ENCODE assay signal across 11 mouse cellular contexts in the genomic region with DNA sequence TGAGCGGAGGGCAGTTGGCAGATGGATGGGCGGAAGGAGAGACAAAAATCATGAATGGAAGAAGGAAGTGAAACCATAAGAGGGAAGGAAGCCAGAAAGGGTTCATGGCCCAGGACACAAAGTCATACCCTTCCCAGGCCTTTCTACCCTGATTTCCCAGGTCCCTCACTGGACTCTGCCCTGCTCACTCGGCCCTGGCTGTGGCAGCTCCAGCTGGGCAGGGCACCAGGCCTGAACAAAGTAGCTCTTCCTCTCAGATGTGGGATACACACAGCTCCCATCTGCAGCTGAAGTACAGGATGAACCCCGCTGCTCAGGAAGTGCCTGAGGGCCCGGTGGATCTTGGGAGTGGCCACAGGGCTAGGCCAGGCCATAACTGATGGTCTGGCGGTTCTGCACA. TPM values are rescaled to one million over a fixed set of nuclear protein-coding genes. Genes with fewer than 3 reads are reported as not detected.
DNase-seq lines count a peak whose midpoint lies in the region; ATAC-seq and TF ChIP-seq lines count a peak whose summit lies in the region.
"Had no signal": no experiment of that assay in that cellular context is flagged by ENCODE, and none has a peak within 500 bp of the region (broad histone marks: within the 10 kb centered on the region; RNA-seq: fewer than 3 reads in every experiment).

No protein-coding gene starts in this region.

- TF ChIP-seq POLR2A in ES-Bruce4 (IDR thresholded peaks at IDR 0.05; ENCODE audit: insufficient read depth, low read length) = no peak

- peak overlapping the region; percentile 9; the same call in 1 of the 2 replicates for H3K9ac ChIP-seq in ES-Bruce4 (ENCODE audit: low read depth, poor library complexity, severe bottlenecking)
- no peak overlapping the region for H3K9ac ChIP-seq in intestine, postnatal 0 days (ENCODE audit: low read depth, low read length)
- H3K9ac ChIP-seq: stomach, embryonic 15.5 days had no signal

- no peaks in the 10 kb centered on the region for H3K36me3 ChIP-seq in ES-Bruce4 (ENCODE audit: control insufficient read depth, insufficient read depth, low read length, poor library complexity, severe bottlenecking)
- no peaks in the 10 kb centered on the region for H3K36me3 ChIP-seq in intestine, postnatal 0 days (ENCODE audit: control insufficient read depth, insufficient read depth)
- H3K36me3 ChIP-seq in macrophage (ENCODE audit: inconsistent target) = no peaks in the 10 kb centered on the region
- H3K36me3 ChIP-seq: stomach, embryonic 15.5 days had no signal

- peak; percentile 95 for TF ChIP-seq EP300 in ES-Bruce4 (IDR thresholded peaks at IDR 0.05; ENCODE audit: insufficient read depth, low read depth, low read length)

- peaks cover 9% of the 10 kb centered on the region for H3K4me1 ChIP-seq in ES-Bruce4 (ENCODE audit: control insufficient read depth, insufficient read depth, low read length)
- H3K4me1 ChIP-seq in intestine, postnatal 0 days (replicated peaks; ENCODE audit: control insufficient read depth, insufficient read depth, low read length) = peaks cover 14% of the 10 kb centered on the region

- DNase-seq in layer of hippocampus, adult 2 months (ENCODE audit: low spot score in 2 of 2) = no peak
- no peak for DNase-seq in layer of hippocampus, adult 18-20 months (ENCODE audit: low spot score in 2 of 2)
- no peak for DNase-seq in layer of hippocampus, adult 9-10 months (ENCODE audit: low spot score)
- no peak for DNase-seq in cerebellum, postnatal 25 days
- DNase-seq in cerebellum, postnatal 10 days = no peak
- DNase-seq: lung, adult 18-20 months had no signal

- H3K9me3 ChIP-seq in ES-Bruce4 (replicated peaks; ENCODE audit: control insufficient read depth, insufficient read depth, low read length, poor library complexity, severe bottlenecking) = no peaks in the 10 kb centered on the region
- H3K9me3 ChIP-seq in intestine, postnatal 0 days (ENCODE audit: control insufficient read depth) = no peaks in the 10 kb centered on the region
- H3K9me3 ChIP-seq: stomach, embryonic 15.5 days had no signal

- H3K4me2 ChIP-seq in intestine, postnatal 0 days (replicated peaks; ENCODE audit: low read depth) = no peak overlapping the region
- H3K4me2 ChIP-seq: stomach, embryonic 15.5 days had no signal

- H3K27me3 ChIP-seq in ES-Bruce4 (ENCODE audit: control insufficient read depth, insufficient read depth, low read length, poor library complexity, severe bottlenecking) = no peaks in the 10 kb centered on the region
- H3K27me3 ChIP-seq in intestine, postnatal 0 days (replicated peaks; ENCODE audit: control insufficient read depth, insufficient read depth, low read length) = no peaks in the 10 kb centered on the region
- H3K27me3 ChIP-seq: Patski; stomach, embryonic 15.5 days had no signal

- TF ChIP-seq CTCF in layer of hippocampus, adult 2 months (conservative IDR thresholded peaks at IDR 0.05) = no peak
- TF ChIP-seq CTCF in ES-Bruce4 (IDR thresholded peaks at IDR 0.05; ENCODE audit: low read depth, low read length) = no peak
- TF ChIP-seq CTCF in intestine, postnatal 0 days (IDR thresholded peaks at IDR 0.05; ENCODE audit: low read depth) = no peak

- 42% methylated on average over 6 of the region's 6 CpGs for WGBS in intestine, postnatal 0 days
- 8% methylated on average over 6 of the region's 6 CpGs for WGBS in macrophage (ENCODE audit: missing documents)

- H3K27ac ChIP-seq in layer of hippocampus, adult 2 months = 0 out of 2 replicates have a peak overlapping the region, but pooled peaks have one; percentile 36
- H3K27ac ChIP-seq in ES-Bruce4 (ENCODE audit: insufficient read depth, low read length) (peak overlapping the region; percentile 82), macrophage (peak overlapping the region; percentile 86)
- H3K27ac ChIP-seq in intestine, postnatal 0 days (ENCODE audit: low read depth, low read length) = no peak overlapping the region
- H3K27ac ChIP-seq: stomach, embryonic 15.5 days had no signal

- no peak overlapping the region for H3K4me3 ChIP-seq in layer of hippocampus, adult 2 months
- H3K4me3 ChIP-seq in ES-Bruce4 (ENCODE audit: low read depth, low read length) (no peak overlapping the region), macrophage (ENCODE audit: inconsistent target) (no peak overlapping the region)
- H3K4me3 ChIP-seq in intestine, postnatal 0 days (ENCODE audit: low read depth, low read length) = no peak overlapping the region
- H3K4me3 ChIP-seq: stomach, embryonic 15.5 days had no signal

- H3K79me2 ChIP-seq in macrophage (ENCODE audit: inconsistent target) = no peaks in the 10 kb centered on the region; the same call in 1 of the 2 replicates

- ATAC-seq in intestine, postnatal 0 days = peak; percentile 31; the same call in 1 of the 2 replicates
- ATAC-seq: Patski had no signal

RNA-seq across cellular contexts. Expression of a gene that starts 14.0 kb away (rescaled TPM):
- 10 to 100 TPM; 12.7 to 14.3 TPM for total RNA-seq in layer of hippocampus, adult 2 months (2021)
- 10 to 100 TPM; 12.1 to 12.9 TPM for total RNA-seq in layer of hippocampus, adult 18-20 months (2021)
- polyA plus RNA-seq in ES-Bruce4 (2011; ENCODE audit: insufficient read depth, insufficient read length, low read depth, missing spikeins) (66.6 and 78.1 TPM in 2 replicates), macrophage (2018) (89.6 to 180 TPM (median 127 TPM) in 3 replicates)
- polyA plus RNA-seq in intestine, postnatal 0 days (2015; fragmentation: Nextera tagmentation; extraction: Ambion mirVana) = 18.1 and 18.2 TPM in 2 replicates
- total RNA-seq in macrophage (2018; cell fraction: chromatin; rRNA removed) = 10 to 100 TPM in 20 of 26 experiments, 1 to 10 TPM in 6; 1.1 to 35.9 (median 16.7) TPM
- 100 to 1,000 TPM in 22 of 26 experiments, 10 to 100 TPM in 4; 84.9 to 227 (median 142) TPM for total RNA-seq in macrophage (2018; cell fraction: cytosol; rRNA removed)
- 10 to 100 TPM in 25 of 26 experiments, 1 to 10 TPM in 1; 8.4 to 90.5 (median 37.8) TPM for total RNA-seq in macrophage (2018; cell fraction: nucleus; rRNA removed)

RNA-seq across cellular contexts. Expression of a gene that starts 14.3 kb away (rescaled TPM):
- total RNA-seq in layer of hippocampus, adult 2 months (2021) = 1 to 10 TPM; 2.6 to 3.6 TPM
- total RNA-seq in layer of hippocampus, adult 18-20 months (2021) = 1 to 10 TPM; 2.1 to 2.4 TPM
- polyA plus RNA-seq in ES-Bruce4 (2011; ENCODE audit: insufficient read depth, insufficient read length, low read depth, missing spikeins) = 17.2 and 21.9 TPM in 2 replicates
- polyA plus RNA-seq in intestine, postnatal 0 days (2015; fragmentation: Nextera tagmentation; extraction: Ambion mirVana) = 6.1 and 7.2 TPM in 2 replicates
- total RNA-seq in macrophage (2018; cell fraction: chromatin; rRNA removed) = 10 to 100 TPM in 19 of 26 experiments, 1 to 10 TPM in 7; 3.2 to 21.0 (median 13.3) TPM
- total RNA-seq in macrophage (2018; cell fraction: cytosol; rRNA removed) = 1 to 10 TPM; 2.2 to 5.5 (median 3.8) TPM
- 10 to 100 TPM in 4 of 26 experiments, 1 to 10 TPM in 22; 2.8 to 28.3 (median 7.5) TPM for total RNA-seq in macrophage (2018; cell fraction: nucleus; rRNA removed)
- polyA plus RNA-seq in macrophage (2018) = 2.1 to 11.2 TPM (median 2.1 TPM) in 3 replicates
